Mouse (Mus musculus): ENCODE measurements around the gene Bbs9.

Bbs9 gene

GRCm38 (mm10) chr9:22690234-22690633 is 214.7 kb downstream of the Bbs9 start:
- DNase-seq (ENCODE audit: low spot score in 2 of 2): no peak

GRCm38 (mm10) chr9:22695392-22695791 is 219.9 kb downstream of the Bbs9 start:
- DNase-seq (ENCODE audit: low spot score in 2 of 2): no peak

GRCm38 (mm10) chr9:22696809-22697374 is 221.4 kb downstream of the Bbs9 start:
- DNase-seq (ENCODE audit: low spot score in 2 of 2): no peak

- no peak for DNase-seq (ENCODE audit: low spot score in 2 of 2)
Observed at GRCm38 (mm10) chr9:22697811-22698210, 222.3 kb downstream of the Bbs9 start.

GRCm38 (mm10) chr9:22698501-22698900 is 223.0 kb downstream of the Bbs9 start:
- no peak for DNase-seq (ENCODE audit: low spot score in 2 of 2)

GRCm38 (mm10) chr9:22702065-22702611 is 226.6 kb downstream of the Bbs9 start:
- DNase-seq (ENCODE audit: low spot score in 2 of 2): no peak

- no peak for DNase-seq (ENCODE audit: low spot score in 2 of 2)
Observed at GRCm38 (mm10) chr9:22702812-22703367, 227.4 kb downstream of the Bbs9 start.

GRCm38 (mm10) chr9:22703541-22703940 is 228.0 kb downstream of the Bbs9 start:
- DNase-seq (ENCODE audit: low spot score in 2 of 2): no peak

- DNase-seq (ENCODE audit: low spot score in 2 of 2): no peak
Observed at GRCm38 (mm10) chr9:22707166-22707913, 231.8 kb downstream of the Bbs9 start.

GRCm38 (mm10) chr9:22708970-22709726 is 233.6 kb downstream of the Bbs9 start:
- DNase-seq (ENCODE audit: low spot score in 2 of 2): peak in 1 of 2 experiments; percentile 12

- no peak for DNase-seq (ENCODE audit: low spot score in 2 of 2)
Observed at GRCm38 (mm10) chr9:22710032-22710431, 234.5 kb downstream of the Bbs9 start.

- no peak for DNase-seq (ENCODE audit: low spot score in 2 of 2)
Observed at GRCm38 (mm10) chr9:22711339-22711738, 235.8 kb downstream of the Bbs9 start.

- DNase-seq (ENCODE audit: low spot score in 2 of 2): no peak
Observed at GRCm38 (mm10) chr9:22712743-22713142, 237.2 kb downstream of the Bbs9 start.

- peak in 1 of 2 experiments; percentile 33 for DNase-seq (ENCODE audit: low spot score in 2 of 2)
Observed at GRCm38 (mm10) chr9:22713286-22713685, 237.8 kb downstream of the Bbs9 start.

GRCm38 (mm10) chr9:22717583-22717982 is 242.1 kb downstream of the Bbs9 start:
- DNase-seq (ENCODE audit: low spot score in 2 of 2): no peak

GRCm38 (mm10) chr9:22718174-22718823 is 242.8 kb downstream of the Bbs9 start:
- DNase-seq (ENCODE audit: low spot score in 2 of 2): no peak

GRCm38 (mm10) chr9:22732646-22733045 is 257.1 kb downstream of the Bbs9 start:
- no peak for DNase-seq (ENCODE audit: low spot score in 2 of 2)

GRCm38 (mm10) chr9:22734954-22735353 is 259.4 kb downstream of the Bbs9 start:
- DNase-seq (ENCODE audit: low spot score in 2 of 2): no peak

GRCm38 (mm10) chr9:22735385-22735784 is 259.9 kb downstream of the Bbs9 start:
- DNase-seq (ENCODE audit: low spot score in 2 of 2): no peak

- DNase-seq (ENCODE audit: low spot score in 2 of 2): no peak
Observed at GRCm38 (mm10) chr9:22737893-22738292, 262.4 kb downstream of the Bbs9 start.

GRCm38 (mm10) chr9:22738861-22739260 is 263.3 kb downstream of the Bbs9 start:
- no peak for DNase-seq (ENCODE audit: low spot score in 2 of 2)

- no peak for DNase-seq (ENCODE audit: low spot score in 2 of 2)
Observed at GRCm38 (mm10) chr9:22741967-22742366, 266.5 kb downstream of the Bbs9 start.
